Mouse (Mus musculus) CH12.LX (cell line): Measurements from ENCODE around the gene Pvalb. TPM values are rescaled to one million over a fixed set of nuclear protein-coding genes. Genes with fewer than 3 reads are reported as not detected.

Source experiments
- DNase-seq: peaks from one replicate; pipeline ENCODE4 v3.0.0-alpha.2; 2013; ENCODE audit errors: extremely low read depth
- H3K27ac ChIP-seq: 2 replicates; pipeline ENCODE4 v1.5.1; 2012; ENCODE audit warnings: low read depth, mild to moderate bottlenecking, control low read depth, moderate library complexity; ENCODE audit not compliant: insufficient read depth
- H3K27me3 ChIP-seq: replicated peaks from 2 replicates; pipeline ENCODE3; 2012; ENCODE audit warnings: inconsistent platforms
- H3K36me3 ChIP-seq, 2 experiments: replicated peaks in 1 of 2; 2 replicates each; pipeline versions ENCODE3 to v1.6.1; 2012; ENCODE audit warnings: inconsistent platforms in 1 of 2, low read length in 1 of 2, mild to moderate bottlenecking in 1 of 2, mixed read lengths in 1 of 2, moderate library complexity in 1 of 2; ENCODE audit not compliant: control insufficient read depth in 1 of 2, insufficient read depth in 1 of 2
- H3K4me1 ChIP-seq, 2 experiments: 2 replicates each; pipeline ENCODE4 v1.6.1; 2012; ENCODE audit warnings: inconsistent platforms in 1 of 2, moderate library complexity in 1 of 2; ENCODE audit not compliant: insufficient read depth in 2 of 2, control insufficient read depth in 1 of 2
- H3K4me2 ChIP-seq: 2 replicates; pipeline ENCODE4 v1.6.1; 2012; ENCODE audit warnings: low read depth, mild to moderate bottlenecking, control low read depth; ENCODE audit not compliant: poor library complexity, insufficient read depth, severe bottlenecking
- H3K4me3 ChIP-seq, 3 experiments: fragments of 150-350 bp in 1 of 3; sonication (generic) in 1 of 3; replicated peaks in 1 of 3; 2 replicates each; pipeline versions ENCODE3 to v1.5.1; 2011 to 2012; ENCODE audit warnings: low read depth in 2 of 3, low read length in 2 of 3, mild to moderate bottlenecking in 2 of 3, moderate library complexity in 2 of 3, control low read depth in 1 of 3, improper control_type of control experiment in 1 of 3, inconsistent platforms in 1 of 3, mixed read lengths in 1 of 3; ENCODE audit not compliant: poor library complexity in 1 of 3
- H3K79me2 ChIP-seq: replicated peaks from 2 replicates; pipeline ENCODE4 v1.6.1; 2012; ENCODE audit warnings: mild to moderate bottlenecking, moderate library complexity; ENCODE audit not compliant: control insufficient read depth, poor library complexity, insufficient read depth, severe bottlenecking; ENCODE audit errors: extremely low read depth
- H3K9ac ChIP-seq: 2 replicates; pipeline ENCODE4 v1.6.1; 2012; ENCODE audit warnings: low read depth, mild to moderate bottlenecking, control low read depth, moderate library complexity; ENCODE audit not compliant: insufficient read depth
- H3K9me3 ChIP-seq: replicated peaks from 2 replicates; pipeline ENCODE3; 2012; ENCODE audit warnings: low read length, inconsistent platforms, mixed read lengths
- CHD1 ChIP-seq: IDR thresholded peaks from 2 replicates; pipeline ENCODE4 v1.6.1; 2012; ENCODE audit warnings: low read depth, low read length, improper control_type of control experiment, inconsistent platforms
- CTCF ChIP-seq, 2 experiments: IDR thresholded peaks in 1 of 2; conservative IDR thresholded peaks in 1 of 2; 2 replicates each; pipeline ENCODE4 v1.5.1; 2011 to 2012; ENCODE audit warnings: low read depth in 2 of 2, low read length in 2 of 2, improper control_type of control experiment in 1 of 2, inconsistent platforms in 1 of 2, mild to moderate bottlenecking in 1 of 2, moderate library complexity in 1 of 2
- EP300 ChIP-seq: IDR thresholded peaks from 2 replicates; pipeline ENCODE4 v1.6.1; 2011; ENCODE audit warnings: low read length, improper control_type of control experiment
- HCFC1 ChIP-seq: IDR thresholded peaks from 2 replicates; pipeline ENCODE4 v1.6.1; 2012; ENCODE audit warnings: low read depth, mild to moderate bottlenecking, inconsistent platforms, low read length, improper control_type of control experiment
- IRF4 ChIP-seq: IDR thresholded peaks from 2 replicates; pipeline ENCODE4 v1.6.1; 2014; ENCODE audit warnings: low read depth, mild to moderate bottlenecking, inconsistent platforms, low read length, improper control_type of control experiment
- JUN ChIP-seq: IDR thresholded peaks from 2 replicates; pipeline ENCODE4 v1.6.1; 2011; ENCODE audit warnings: low read depth, mild to moderate bottlenecking, low read length, improper control_type of control experiment, moderate library complexity; ENCODE audit not compliant: insufficient read depth
- MEF2A ChIP-seq: IDR thresholded peaks from 2 replicates; pipeline ENCODE4 v1.6.1; 2014; ENCODE audit warnings: low read depth, mild to moderate bottlenecking, inconsistent platforms, low read length, improper control_type of control experiment, borderline replicate concordance
- MYC ChIP-seq: IDR thresholded peaks from 2 replicates; pipeline ENCODE4 v1.6.1; 2011; ENCODE audit warnings: low read depth, mild to moderate bottlenecking, improper control_type of control experiment, low read length
- NELFE ChIP-seq: IDR thresholded peaks from 2 replicates; pipeline ENCODE4 v1.6.1; 2011; ENCODE audit warnings: low read depth, low read length, improper control_type of control experiment
- NRF1 ChIP-seq: IDR thresholded peaks from 2 replicates; pipeline ENCODE4 v1.6.1; 2014; ENCODE audit warnings: low read depth, mild to moderate bottlenecking, inconsistent platforms, low read length, improper control_type of control experiment, moderate library complexity
- PAX5 ChIP-seq: IDR thresholded peaks from 2 replicates; pipeline ENCODE4 v1.6.1; 2012; ENCODE audit warnings: low read length, inconsistent platforms, mixed read lengths
- POLR2A ChIP-seq: IDR thresholded peaks from 2 replicates; pipeline ENCODE4 v1.6.1; 2011; ENCODE audit warnings: low read depth, mild to moderate bottlenecking, improper control_type of control experiment, low read length
- RAD21 ChIP-seq: IDR thresholded peaks from 2 replicates; pipeline ENCODE4 v1.6.1; 2011; ENCODE audit warnings: low read depth, mild to moderate bottlenecking, low read length, improper control_type of control experiment, moderate library complexity
- RCOR1 ChIP-seq: conservative IDR thresholded peaks from 2 replicates; pipeline ENCODE4 v1.6.1; 2012; ENCODE audit warnings: low read depth, mild to moderate bottlenecking, inconsistent platforms, low read length, improper control_type of control experiment
- SIN3A ChIP-seq: IDR thresholded peaks from 2 replicates; pipeline ENCODE4 v1.6.1; 2012; ENCODE audit warnings: low read length, improper control_type of control experiment, inconsistent platforms
- SMC3 ChIP-seq: IDR thresholded peaks from 2 replicates; pipeline ENCODE4 v1.6.1; 2011; ENCODE audit warnings: low read depth, low read length, improper control_type of control experiment
- USF2 ChIP-seq: conservative IDR thresholded peaks from 2 replicates; pipeline ENCODE4 v1.6.1; 2011; ENCODE audit warnings: low read depth, low read length, improper control_type of control experiment
- ZC3H11A ChIP-seq: IDR thresholded peaks from 2 replicates; pipeline ENCODE4 v1.6.1; 2012; ENCODE audit warnings: low read depth, mild to moderate bottlenecking, inconsistent platforms, low read length, improper control_type of control experiment
- ZKSCAN1 ChIP-seq: IDR thresholded peaks from 2 replicates; pipeline ENCODE4 v1.6.1; 2012; ENCODE audit warnings: low read depth, inconsistent platforms, low read length, improper control_type of control experiment, borderline replicate concordance
- ZMIZ1 ChIP-seq: IDR thresholded peaks from 2 replicates; pipeline ENCODE4 v1.6.1; 2012; ENCODE audit warnings: low read depth, mild to moderate bottlenecking, inconsistent platforms, low read length, improper control_type of control experiment
- dilution Hi-C: fragments of 300-500 bp; cut with MboI; formaldehyde crosslinking; loops from 2 replicates; pipeline ENCODE4 v1.14.3; 2020; ENCODE audit warnings: low sequenced_read_pairs; ENCODE audit not compliant: extremely low pct_unique_long_range_greater_than_20kb, extremely low pct_ligation_motif_present
- in situ Hi-C: fragments of 300-500 bp; cut with MboI; formaldehyde crosslinking; loops from 3 replicates; pipeline ENCODE4 v1.14.3; 2019; ENCODE audit warnings: low sequenced_read_pairs, low pct_ligation_motif_present, low pct_unique_long_range_greater_than_20kb, mixed read lengths
- polyA plus RNA-seq: library from polyadenylated mRNA; unstranded; fragments of >175 nt; gene quantifications from 2 replicates; pipeline ENCODE4 v1.2.1, GENCODE M21; 2012; ENCODE audit warnings: low read depth; ENCODE audit not compliant: insufficient read length
- total RNA-seq, 2 experiments: library from RNA; depleted of rRNA; stranded (reverse); fragments of 300-350 nt in 1 of 2; fragments of >200 nt in 1 of 2; gene quantifications; 2 replicates each; pipeline ENCODE4 v1.2.3; 2012 to 2014

Pvalb gene
- total and polyA plus RNA-seq, 3 experiments = 11.4 to 16.4 (median 12.8) TPM

- Histone ChIP-seq H3K4me2 (no peak overlapping the region), H3K27me3 (no peaks in the 10 kb centered on the region), H3K9ac (no peak overlapping the region), H3K4me3 (no peak overlapping the region), H3K9me3 (peaks cover 8% of the 10 kb centered on the region), H3K79me2 (no peaks in the 10 kb centered on the region), H3K4me1 (peaks cover 2 to 13% of the 10 kb centered on the region in 2 experiments), H3K36me3 (no peaks in the 10 kb centered on the region), H3K27ac (no peak overlapping the region)
- in situ Hi-C loops (no loop called here), dilution Hi-C loops (no loop called here)
- TF ChIP-seq SIN3A (no peak), CTCF (conservative IDR thresholded peaks at IDR 0.05 in 1 of 2, IDR thresholded peaks at IDR 0.05 in 1 of 2; ENCODE audit: low read depth in 2 of 2, low read length in 2 of 2) (peak; percentile 20 to 60; a peak in 3 of 4 replicates), ZMIZ1 (no peak), SMC3 (peak; percentile 46), USF2 (no peak), ZKSCAN1 (no peak), RCOR1 (no peak), RAD21 (peak; percentile 32)
- no peak for DNase-seq
Measured at GRCm38 (mm10) chr15:78234823-78235509, 28.8 kb upstream of the Pvalb start.

GRCm38 (mm10) chr15:78231346-78232331 is 25.4 kb upstream of the Pvalb start:
- Histone ChIP-seq H3K36me3 (no peaks in the 10 kb centered on the region), H3K9me3 (peaks cover 8% of the 10 kb centered on the region), H3K79me2 (no peaks in the 10 kb centered on the region), H3K27ac (no peak overlapping the region), H3K4me1 (peaks cover 0 to 12% of the 10 kb centered on the region in 2 experiments; a peak in 2 of 4 replicates), H3K4me3 (no peak overlapping the region), H3K9ac (no peak overlapping the region), H3K27me3 (no peaks in the 10 kb centered on the region), H3K4me2 (no peak overlapping the region)
- dilution Hi-C loops (no loop called here), in situ Hi-C loops (no loop called here)
- TF ChIP-seq PAX5 (no peak), POLR2A (no peak), IRF4 (no peak), NRF1 (no peak), EP300 (no peak), MYC (no peak), ZKSCAN1 (no peak), MEF2A (no peak), RCOR1 (no peak), JUN (no peak), CHD1 (no peak), NELFE (no peak), ZC3H11A (no peak), HCFC1 (no peak)
- no peak for DNase-seq
